Mouse (Mus musculus): ENCODE measurements around the gene Rnf212b. TPM values are rescaled to one million over a fixed set of nuclear protein-coding genes. Genes with fewer than 3 reads are reported as not detected.

The Rnf212b gene
- polyA plus RNA-seq (2012; rRNA removed; ENCODE audit: low replicate concordance) = 0.29 TPM in 1 of 2 replicates, not detected in the other

GRCm38 (mm10) chr14:54813991-54814390 is at the start of gene Rnf212b:
Gene Rnf212b (plus strand): TSS chr14:54814141.

GRCm38 (mm10) chr14:54781610-54782365 is 32.2 kb upstream of the Rnf212b start, which contains the start of gene Slc7a8:
Gene Slc7a8 (minus strand): TSS chr14:54781946.

GRCm38 (mm10) chr14:54870861-54871260 is 56.9 kb downstream of the Rnf212b start, which contains the start of gene Homez:
Gene Homez (minus strand): TSS chr14:54870961.

GRCm38 (mm10) chr14:54877048-54877715 is 63.2 kb downstream of the Rnf212b start, which contains the start of gene Ppp1r3e:
Gene Ppp1r3e (minus strand): TSS chr14:54877550.

GRCm38 (mm10) chr14:54883154-54884021 is 69.4 kb downstream of the Rnf212b start, which contains the start of the genes Bcl2l2 and Gm20521:
Gene Bcl2l2 (plus strand): TSS chr14:54883377.
Gene Gm20521 (plus strand): TSS chr14:54883441.

GRCm38 (mm10) chr14:54892200-54892599 is 78.3 kb downstream of the Rnf212b start, which contains the start of gene Pabpn1:
Gene Pabpn1 (plus strand): TSS chr14:54892500.

Other genes starting within 250 kb of the Rnf212b start
- 18.0 and 23.6 TPM in 2 replicates for gene Ajuba, start 236.6 kb upstream of the Rnf212b start, polyA plus RNA-seq (2012; rRNA removed; ENCODE audit: low replicate concordance)
- 3.0 and 8.9 TPM in 2 replicates for gene 4931414P19Rik, start 208.1 kb upstream of the Rnf212b start, polyA plus RNA-seq (2012; rRNA removed; ENCODE audit: low replicate concordance)
- gene Psmb5, start 196.1 kb upstream of the Rnf212b start, polyA plus RNA-seq (2012; rRNA removed; ENCODE audit: low replicate concordance) = 175 and 188 TPM in 2 replicates
- 0.19 TPM in 1 of 2 replicates, not detected in the other for gene Psmb11, start 192.7 kb upstream of the Rnf212b start, polyA plus RNA-seq (2012; rRNA removed; ENCODE audit: low replicate concordance)
- gene Gm17606, start 173.2 kb upstream of the Rnf212b start, polyA plus RNA-seq (2012; rRNA removed; ENCODE audit: low replicate concordance) = not detected in 2 replicates
- gene Cdh24, start 172.8 kb upstream of the Rnf212b start, polyA plus RNA-seq (2012; rRNA removed; ENCODE audit: low replicate concordance) = 4.4 and 7.5 TPM in 2 replicates
- 52.1 and 110 TPM in 2 replicates for gene 1700123O20Rik, start 127.9 kb upstream of the Rnf212b start, polyA plus RNA-seq (2012; rRNA removed; ENCODE audit: low replicate concordance)
- gene Acin1, start 127.2 kb upstream of the Rnf212b start, polyA plus RNA-seq (2012; rRNA removed; ENCODE audit: low replicate concordance) = 122 and 125 TPM in 2 replicates
- 0.06 and 0.12 TPM in 2 replicates for gene Gm29776, start 115.3 kb upstream of the Rnf212b start, polyA plus RNA-seq (2012; rRNA removed; ENCODE audit: low replicate concordance)
- 2.1 and 3.1 TPM in 2 replicates for gene Cebpe, start 102.0 kb upstream of the Rnf212b start, polyA plus RNA-seq (2012; rRNA removed; ENCODE audit: low replicate concordance)
- gene Slc7a8, start 32.2 kb upstream of the Rnf212b start, polyA plus RNA-seq (2012; rRNA removed; ENCODE audit: low replicate concordance) = 11.6 and 16.1 TPM in 2 replicates
- gene Homez, start 56.8 kb downstream of the Rnf212b start, polyA plus RNA-seq (2012; rRNA removed; ENCODE audit: low replicate concordance) = 3.5 and 9.6 TPM in 2 replicates
- 17.4 and 39.2 TPM in 2 replicates for gene Ppp1r3e, start 63.4 kb downstream of the Rnf212b start, polyA plus RNA-seq (2012; rRNA removed; ENCODE audit: low replicate concordance)
- gene Bcl2l2, start 69.2 kb downstream of the Rnf212b start, polyA plus RNA-seq (2012; rRNA removed; ENCODE audit: low replicate concordance) = 42.9 and 50.7 TPM in 2 replicates
- gene Gm20521, start 69.3 kb downstream of the Rnf212b start, polyA plus RNA-seq (2012; rRNA removed; ENCODE audit: low replicate concordance) = 24.7 TPM in 1 of 2 replicates, not detected in the other
- 73.7 and 152 TPM in 2 replicates for gene Pabpn1, start 78.4 kb downstream of the Rnf212b start, polyA plus RNA-seq (2012; rRNA removed; ENCODE audit: low replicate concordance)
- 75.6 and 107 TPM in 2 replicates for gene Slc22a17, start 99.0 kb downstream of the Rnf212b start, polyA plus RNA-seq (2012; rRNA removed; ENCODE audit: low replicate concordance)
- gene Efs, start 112.0 kb downstream of the Rnf212b start, polyA plus RNA-seq (2012; rRNA removed; ENCODE audit: low replicate concordance) = 38.0 and 58.4 TPM in 2 replicates
- gene Il25, start 118.6 kb downstream of the Rnf212b start, polyA plus RNA-seq (2012; rRNA removed; ENCODE audit: low replicate concordance) = not detected in 2 replicates
- gene Cmtm5, start 122.1 kb downstream of the Rnf212b start, polyA plus RNA-seq (2012; rRNA removed; ENCODE audit: low replicate concordance) = 2.3 and 6.9 TPM in 2 replicates
- gene Myh6, start 152.8 kb downstream of the Rnf212b start, polyA plus RNA-seq (2012; rRNA removed; ENCODE audit: low replicate concordance) = 0.48 and 0.62 TPM in 2 replicates
- not detected in 2 replicates for gene Gm17428, start 162.8 kb downstream of the Rnf212b start, polyA plus RNA-seq (2012; rRNA removed; ENCODE audit: low replicate concordance)
- 0.02 and 0.57 TPM in 2 replicates for gene Myh7, start 180.5 kb downstream of the Rnf212b start, polyA plus RNA-seq (2012; rRNA removed; ENCODE audit: low replicate concordance)
- 9.4 and 15.2 TPM in 2 replicates for gene Ngdn, start 201.3 kb downstream of the Rnf212b start, polyA plus RNA-seq (2012; rRNA removed; ENCODE audit: low replicate concordance)